Mouse (Mus musculus) cortical plate, adult 2 months (tissue): ENCODE measurements around the gene Zfp296.

Experiments
- CTCF ChIP-seq: fragments of 200-500 bp; IDR thresholded peaks from 2 replicates; pipeline ENCODE4 v1.5.1; 2011; ENCODE audit warnings: mild to moderate bottlenecking, control low read depth, low read length; ENCODE audit not compliant: insufficient read depth; ENCODE audit errors: extremely low read depth
- POLR2A ChIP-seq: fragments of 200-500 bp; IDR thresholded peaks from 2 replicates; pipeline ENCODE4 v1.6.1; 2011; ENCODE audit warnings: mild to moderate bottlenecking, low read length, control low read depth; ENCODE audit not compliant: insufficient read depth; ENCODE audit errors: extremely low read depth

GRCm38 (mm10) chr7:19531077-19531476 is 46.0 kb upstream of the Zfp296 start:
- no peak for TF ChIP-seq CTCF
- TF ChIP-seq POLR2A, result no peak
